Mouse (Mus musculus): ENCODE data around the gene Aup1. TPM values are rescaled to one million over a fixed set of nuclear protein-coding genes. Genes with fewer than 3 reads are reported as not detected.

Gene Aup1
- polyA plus RNA-seq, 1 experiment from 2014 or later: 109 TPM

- H3K27me3 ChIP-seq (ENCODE audit: control insufficient read depth, insufficient read depth, low read length): no peaks in the 10 kb centered on the region
- H3K9ac ChIP-seq (ENCODE audit: low read length): peak within 1 kb of the TSS; percentile 93
- peak within 1 kb of the TSS; percentile 97 for H3K4me2 ChIP-seq
- ATAC-seq (ENCODE audit: low FRiP score) (peak; percentile 8; the same call in 1 of the 2 replicates), DNase-seq (ENCODE audit: low spot score, missing footprints) (no peak)
- H3K4me3 ChIP-seq (ENCODE audit: low read depth, low read length): peak within 1 kb of the TSS; percentile 97
- H3K9me3 ChIP-seq (ENCODE audit: control insufficient read depth, low read length): no peaks in the 10 kb centered on the region
- WGBS: under 1% methylated on average over 49 of the region's 50 CpGs
- peak within 1 kb of the TSS; percentile 80 for H3K27ac ChIP-seq (ENCODE audit: low read depth, low read length)
- H3K36me3 ChIP-seq (ENCODE audit: control insufficient read depth, insufficient read depth, low read length): peaks cover 5% of the 10 kb centered on the region; the same call in 1 of the 2 replicates
- H3K4me1 ChIP-seq (ENCODE audit: control insufficient read depth, insufficient read depth, low read length): peaks cover 21% of the 10 kb centered on the region
These were observed 630 bp downstream of the Aup1 start, which contains the start of gene Htra2 for GRCm38 (mm10) chr6:83054871-83055431. Htra2 (minus strand) TSS chr6:83055273.

GRCm38 (mm10) chr6:83057790-83058189 is 3.5 kb downstream of the Aup1 start, which contains the start of gene Dqx1:
Dqx1 (plus strand) TSS chr6:83057844.
- DNase-seq (ENCODE audit: low spot score, missing footprints): no peak
- Histone ChIP-seq H3K9me3 (ENCODE audit: control insufficient read depth, low read length) (no peaks in the 10 kb centered on the region), H3K4me3 (ENCODE audit: low read depth, low read length) (no peak within 1 kb of the TSS), H3K27me3 (ENCODE audit: control insufficient read depth, insufficient read depth, low read length) (0 out of 2 replicates have a peak, but pooled peaks cover 7% of the 10 kb centered on the region), H3K27ac (ENCODE audit: low read depth, low read length) (no peak within 1 kb of the TSS), H3K9ac (ENCODE audit: low read length) (no peak within 1 kb of the TSS), H3K36me3 (ENCODE audit: control insufficient read depth, insufficient read depth, low read length) (peaks cover 5% of the 10 kb centered on the region; the same call in 1 of the 2 replicates), H3K4me1 (ENCODE audit: control insufficient read depth, insufficient read depth, low read length) (peaks cover 16% of the 10 kb centered on the region), H3K4me2 (no peak within 1 kb of the TSS)
- ATAC-seq (ENCODE audit: low FRiP score): no peak
- WGBS: 53% methylated on average over 3 of the region's 3 CpGs

- H3K4me1 ChIP-seq (ENCODE audit: control insufficient read depth, insufficient read depth, low read length): peaks cover 8% of the 10 kb centered on the region
- ATAC-seq (ENCODE audit: low FRiP score) (no peak), DNase-seq (ENCODE audit: low spot score, missing footprints) (no peak)
- no peak overlapping the region for H3K9ac ChIP-seq (ENCODE audit: low read length)
- peaks cover 5% of the 10 kb centered on the region; the same call in 1 of the 2 replicates for H3K36me3 ChIP-seq (ENCODE audit: control insufficient read depth, insufficient read depth, low read length)
- H3K4me2 ChIP-seq: no peak overlapping the region
- H3K4me3 ChIP-seq (ENCODE audit: low read depth, low read length): no peak overlapping the region
- H3K9me3 ChIP-seq (ENCODE audit: control insufficient read depth, low read length): no peaks in the 10 kb centered on the region
- peaks cover 14% of the 10 kb centered on the region for H3K27me3 ChIP-seq (ENCODE audit: control insufficient read depth, insufficient read depth, low read length)
- no peak overlapping the region for H3K27ac ChIP-seq (ENCODE audit: low read depth, low read length)
- WGBS: 73% methylated on average over 2 of the region's 2 CpGs
These were observed 4.4 kb downstream of the Aup1 start for GRCm38 (mm10) chr6:83058725-83059124.

- no peaks in the 10 kb centered on the region for H3K9me3 ChIP-seq (ENCODE audit: control insufficient read depth, low read length)
- DNase-seq (ENCODE audit: low spot score, missing footprints): no peak
- ATAC-seq (ENCODE audit: low FRiP score): no peak
- no peaks in the 10 kb centered on the region for H3K36me3 ChIP-seq (ENCODE audit: control insufficient read depth, insufficient read depth, low read length)
- no peak overlapping the region for H3K9ac ChIP-seq (ENCODE audit: low read length)
- peaks cover 10% of the 10 kb centered on the region; the same call in 1 of the 2 replicates for H3K4me1 ChIP-seq (ENCODE audit: control insufficient read depth, insufficient read depth, low read length)
- peaks cover 84% of the 10 kb centered on the region for H3K27me3 ChIP-seq (ENCODE audit: control insufficient read depth, insufficient read depth, low read length)
- H3K4me3 ChIP-seq (ENCODE audit: low read depth, low read length): no peak overlapping the region
- WGBS: 33% methylated on average over 8 of the region's 8 CpGs
- H3K4me2 ChIP-seq: no peak overlapping the region
- H3K27ac ChIP-seq (ENCODE audit: low read depth, low read length): no peak overlapping the region
These were observed 11.7 kb downstream of the Aup1 start for GRCm38 (mm10) chr6:83065995-83066394.

GRCm38 (mm10) chr6:83066441-83066840 is 12.1 kb downstream of the Aup1 start:
- peaks cover 89% of the 10 kb centered on the region for H3K27me3 ChIP-seq (ENCODE audit: control insufficient read depth, insufficient read depth, low read length)
- H3K4me1 ChIP-seq (ENCODE audit: control insufficient read depth, insufficient read depth, low read length): peaks cover 14% of the 10 kb centered on the region
- H3K9ac ChIP-seq (ENCODE audit: low read length): no peak overlapping the region
- H3K9me3 ChIP-seq (ENCODE audit: control insufficient read depth, low read length): no peaks in the 10 kb centered on the region
- no peak overlapping the region for H3K4me2 ChIP-seq
- no peak overlapping the region for H3K27ac ChIP-seq (ENCODE audit: low read depth, low read length)
- no peaks in the 10 kb centered on the region for H3K36me3 ChIP-seq (ENCODE audit: control insufficient read depth, insufficient read depth, low read length)
- no peak for DNase-seq (ENCODE audit: low spot score, missing footprints)
- 21% methylated on average over 6 of the region's 6 CpGs for WGBS
- no peak for ATAC-seq (ENCODE audit: low FRiP score)
- H3K4me3 ChIP-seq (ENCODE audit: low read depth, low read length): no peak overlapping the region

DNA sequence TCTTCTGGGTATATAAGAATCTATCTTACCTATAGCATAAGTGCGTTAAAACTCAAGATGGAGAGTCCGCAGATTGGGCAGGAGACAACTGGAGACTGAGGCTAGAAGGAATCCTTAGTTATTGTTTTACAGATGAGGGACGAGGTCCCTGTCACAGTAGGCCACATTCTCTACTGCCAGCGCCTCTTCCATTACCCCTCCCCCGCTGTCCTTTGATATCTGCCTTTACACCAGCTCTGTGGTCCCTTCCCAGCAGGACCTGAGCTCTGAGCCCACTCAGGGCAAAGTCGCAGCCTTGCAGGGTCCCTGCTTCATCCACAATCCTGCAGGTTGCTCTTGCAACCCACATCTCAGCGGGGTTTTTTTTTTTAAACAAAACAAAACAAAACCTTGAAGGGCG is 13.9 kb downstream of the Aup1 start:
- no peak overlapping the region for H3K4me2 ChIP-seq
- H3K27ac ChIP-seq (ENCODE audit: low read depth, low read length): no peak overlapping the region

DNA sequence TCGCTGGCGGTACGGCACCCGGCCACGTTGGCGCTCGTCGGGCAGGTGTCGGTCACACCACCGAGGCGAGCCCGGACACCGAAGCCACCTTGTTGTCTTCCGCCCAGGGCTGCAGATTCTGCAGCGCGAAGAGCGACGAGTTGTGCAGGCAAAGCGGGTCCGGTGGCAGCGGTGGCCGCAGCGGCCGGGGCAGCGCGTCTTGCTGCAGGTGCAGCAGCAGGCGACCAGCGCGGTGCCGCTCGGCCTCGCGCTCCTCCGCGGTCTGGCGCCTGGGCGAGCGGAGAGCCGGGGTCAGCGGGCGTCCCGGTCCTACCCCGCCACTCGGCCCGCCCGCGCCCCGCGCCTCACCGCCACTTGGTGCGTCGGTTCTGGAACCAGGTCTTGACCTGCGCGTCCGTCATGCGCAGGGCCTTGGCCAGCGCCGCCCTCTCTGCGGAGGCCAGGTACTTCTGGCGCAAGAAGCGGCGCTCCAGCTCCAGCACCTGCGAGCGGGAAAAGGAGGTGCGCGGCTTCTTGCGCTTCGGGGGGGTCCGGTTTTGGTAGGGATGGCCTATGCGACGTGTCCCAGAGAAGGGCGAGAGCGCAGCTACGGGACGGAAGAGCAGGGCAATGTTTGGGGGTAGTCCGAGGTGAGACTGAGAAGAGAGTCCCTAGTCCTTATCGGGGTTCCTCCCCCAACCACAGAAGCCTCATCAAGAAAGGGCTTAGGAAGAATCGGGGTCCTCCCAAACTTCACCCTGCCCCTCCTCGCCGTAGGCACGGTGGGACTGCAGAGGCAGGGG is 14.6 kb downstream of the Aup1 start:
- Histone ChIP-seq H3K9me3 (ENCODE audit: control insufficient read depth, low read length) (no peaks in the 10 kb centered on the region), H3K9ac (ENCODE audit: low read length) (no peak overlapping the region), H3K4me1 (ENCODE audit: control insufficient read depth, insufficient read depth, low read length) (peaks cover 15% of the 10 kb centered on the region), H3K4me3 (ENCODE audit: low read depth, low read length) (peak overlapping the region; percentile 14; the same call in 1 of the 2 replicates), H3K27ac (ENCODE audit: low read depth, low read length) (no peak overlapping the region), H3K36me3 (ENCODE audit: control insufficient read depth, insufficient read depth, low read length) (no peaks in the 10 kb centered on the region), H3K4me2 (peak overlapping the region; percentile 20; the same call in 1 of the 2 replicates), H3K27me3 (ENCODE audit: control insufficient read depth, insufficient read depth, low read length) (peaks cover 95% of the 10 kb centered on the region)
- under 1% methylated on average over 81 of the region's 81 CpGs for WGBS
- ATAC-seq (ENCODE audit: low FRiP score): no peak
- peak; percentile 95 for DNase-seq (ENCODE audit: low spot score, missing footprints)

More for the DNA sequence above, 13.9 kb downstream of the Aup1 start:
- Histone ChIP-seq H3K9me3 (ENCODE audit: control insufficient read depth, low read length) (no peaks in the 10 kb centered on the region), H3K9ac (ENCODE audit: low read length) (no peak overlapping the region), H3K4me1 (ENCODE audit: control insufficient read depth, insufficient read depth, low read length) (peaks cover 15% of the 10 kb centered on the region), H3K36me3 (ENCODE audit: control insufficient read depth, insufficient read depth, low read length) (no peaks in the 10 kb centered on the region), H3K4me3 (ENCODE audit: low read depth, low read length) (no peak overlapping the region), H3K27me3 (ENCODE audit: control insufficient read depth, insufficient read depth, low read length) (peaks cover 96% of the 10 kb centered on the region)
- DNase-seq (ENCODE audit: low spot score, missing footprints) (no peak), ATAC-seq (ENCODE audit: low FRiP score) (no peak)
- WGBS: 2% methylated on average over 8 of the region's 8 CpGs

- no peak overlapping the region for H3K27ac ChIP-seq (ENCODE audit: low read depth, low read length)
- H3K4me3 ChIP-seq (ENCODE audit: low read depth, low read length): peak overlapping the region; percentile 16
- ATAC-seq (ENCODE audit: low FRiP score) (peak; percentile 38; the same call in 1 of the 2 replicates), DNase-seq (ENCODE audit: low spot score, missing footprints) (peak; percentile 94)
- H3K9me3 ChIP-seq (ENCODE audit: control insufficient read depth, low read length): no peaks in the 10 kb centered on the region
- H3K27me3 ChIP-seq (ENCODE audit: control insufficient read depth, insufficient read depth, low read length): peaks cover 95% of the 10 kb centered on the region
- WGBS: 1% methylated on average over 61 of the region's 69 CpGs
- H3K4me1 ChIP-seq (ENCODE audit: control insufficient read depth, insufficient read depth, low read length): peaks cover 15% of the 10 kb centered on the region
- no peak overlapping the region for H3K9ac ChIP-seq (ENCODE audit: low read length)
- no peaks in the 10 kb centered on the region for H3K36me3 ChIP-seq (ENCODE audit: control insufficient read depth, insufficient read depth, low read length)
- peak overlapping the region; percentile 12; the same call in 1 of the 2 replicates for H3K4me2 ChIP-seq
These were observed 15.3 kb downstream of the Aup1 start for GRCm38 (mm10) chr6:83069488-83070246.

- Histone ChIP-seq H3K27me3 (ENCODE audit: control insufficient read depth, insufficient read depth, low read length) (peaks cover 93% of the 10 kb centered on the region), H3K4me2 (peak within 1 kb of the TSS; percentile 12), H3K9ac (ENCODE audit: low read length) (no peak within 1 kb of the TSS), H3K27ac (ENCODE audit: low read depth, low read length) (no peak within 1 kb of the TSS), H3K9me3 (ENCODE audit: control insufficient read depth, low read length) (no peaks in the 10 kb centered on the region), H3K36me3 (ENCODE audit: control insufficient read depth, insufficient read depth, low read length) (no peaks in the 10 kb centered on the region), H3K4me1 (ENCODE audit: control insufficient read depth, insufficient read depth, low read length) (peaks cover 15% of the 10 kb centered on the region), H3K4me3 (ENCODE audit: low read depth, low read length) (peak within 1 kb of the TSS; percentile 16)
- ATAC-seq (ENCODE audit: low FRiP score): no peak
- no peak for DNase-seq (ENCODE audit: low spot score, missing footprints)
- 3% methylated on average over 9 of the region's 10 CpGs for WGBS
These were observed 15.8 kb downstream of the Aup1 start, which contains the start of gene Tlx2 for GRCm38 (mm10) chr6:83070247-83070310. Tlx2 (minus strand) TSS chr6:83070293.

Data from midbrain, embryonic 11.5 days (tissue).